Mouse (Mus musculus): ENCODE measurements around the gene Dennd5a. TPM values are rescaled to one million over a fixed set of nuclear protein-coding genes. Genes with fewer than 3 reads are reported as not detected.

Gene Dennd5a
- polyA plus RNA-seq, 1 experiment from 2014 or later = 41.7 TPM

DNA sequence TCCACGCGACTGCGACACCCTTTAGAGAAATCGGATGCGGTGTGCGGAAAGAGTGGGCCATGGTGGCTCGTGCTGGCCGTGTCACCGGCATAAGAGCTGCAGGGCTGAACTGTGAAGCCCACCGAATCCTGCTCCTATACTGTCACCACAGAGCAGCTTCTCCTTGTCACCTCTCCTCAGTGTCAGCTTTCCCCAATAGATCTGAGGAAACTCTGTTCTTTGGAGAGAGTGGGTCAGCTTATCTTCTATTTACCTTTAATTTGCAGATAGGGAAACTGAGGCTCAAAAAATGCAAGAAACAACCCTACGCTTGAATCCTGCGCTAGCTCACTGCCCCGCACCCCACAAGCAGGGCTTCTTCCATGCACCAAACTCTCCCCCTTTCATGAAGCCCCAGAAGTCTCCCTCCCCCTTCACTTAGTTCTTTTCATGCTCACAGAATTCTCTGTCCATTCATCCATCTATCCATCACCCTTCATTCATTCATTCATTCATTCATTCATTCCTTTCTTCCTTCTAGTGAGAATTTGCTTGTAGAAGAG is 414 bp upstream of the Dennd5a start:
- Histone ChIP-seq H3K9ac (peak overlapping the region; percentile 94), H3K4me2 (peak overlapping the region; percentile 77), H3K27ac (peak overlapping the region; percentile 94), H3K9me3 (no peaks in the 10 kb centered on the region), H3K4me1 (peaks cover 31% of the 10 kb centered on the region), H3K27me3 (replicated peaks) (no peaks in the 10 kb centered on the region), H3K4me3 (peak overlapping the region; percentile 82), H3K36me3 (replicated peaks) (no peaks in the 10 kb centered on the region)
- 7% methylated on average over 13 of the region's 13 CpGs for WGBS
- ATAC-seq (replicated peaks) = peak; percentile 90

DNA sequence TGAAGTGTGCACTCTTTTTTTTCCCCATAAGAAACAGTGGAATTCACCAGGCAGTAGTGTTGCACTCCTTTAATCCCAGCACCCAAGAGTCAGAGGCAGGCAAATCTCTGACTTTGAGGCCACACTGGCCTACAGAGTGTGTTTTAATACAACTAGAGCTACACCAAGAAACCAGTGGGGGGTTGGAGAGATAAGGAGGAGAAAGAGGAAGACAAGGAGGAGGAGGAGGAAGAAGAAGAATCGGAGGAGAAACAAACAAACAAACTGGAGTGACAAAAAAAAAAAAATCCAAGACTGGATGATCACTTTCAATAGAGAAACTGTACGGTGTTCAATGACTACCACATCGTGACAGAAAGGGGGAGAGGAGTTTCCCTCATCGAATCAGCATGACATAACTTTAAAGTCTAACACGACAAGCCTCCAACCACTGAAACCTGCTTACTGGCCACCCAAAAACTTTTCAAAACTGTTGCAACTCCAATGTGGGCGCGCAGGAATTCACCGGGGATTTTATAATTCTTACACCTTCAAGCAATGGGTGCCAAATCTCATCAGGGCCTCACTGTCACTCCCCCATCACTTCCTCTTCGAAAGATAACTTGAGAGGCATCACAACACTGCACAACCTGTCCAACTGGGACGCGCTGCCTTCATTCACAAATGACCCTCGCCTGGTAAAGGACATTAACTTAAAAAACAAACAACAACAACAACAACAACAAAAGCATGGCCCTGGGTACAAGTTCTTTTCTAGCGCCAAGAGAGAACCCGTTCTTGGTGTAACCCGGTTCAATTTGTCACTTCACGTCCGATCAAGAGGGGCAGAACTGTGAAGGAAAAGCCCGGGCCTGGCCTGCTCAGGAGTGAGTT is 1.2 kb downstream of the Dennd5a start:
- Histone ChIP-seq H3K4me1 (peaks cover 39% of the 10 kb centered on the region), H3K36me3 (replicated peaks) (no peaks in the 10 kb centered on the region)

DNA sequence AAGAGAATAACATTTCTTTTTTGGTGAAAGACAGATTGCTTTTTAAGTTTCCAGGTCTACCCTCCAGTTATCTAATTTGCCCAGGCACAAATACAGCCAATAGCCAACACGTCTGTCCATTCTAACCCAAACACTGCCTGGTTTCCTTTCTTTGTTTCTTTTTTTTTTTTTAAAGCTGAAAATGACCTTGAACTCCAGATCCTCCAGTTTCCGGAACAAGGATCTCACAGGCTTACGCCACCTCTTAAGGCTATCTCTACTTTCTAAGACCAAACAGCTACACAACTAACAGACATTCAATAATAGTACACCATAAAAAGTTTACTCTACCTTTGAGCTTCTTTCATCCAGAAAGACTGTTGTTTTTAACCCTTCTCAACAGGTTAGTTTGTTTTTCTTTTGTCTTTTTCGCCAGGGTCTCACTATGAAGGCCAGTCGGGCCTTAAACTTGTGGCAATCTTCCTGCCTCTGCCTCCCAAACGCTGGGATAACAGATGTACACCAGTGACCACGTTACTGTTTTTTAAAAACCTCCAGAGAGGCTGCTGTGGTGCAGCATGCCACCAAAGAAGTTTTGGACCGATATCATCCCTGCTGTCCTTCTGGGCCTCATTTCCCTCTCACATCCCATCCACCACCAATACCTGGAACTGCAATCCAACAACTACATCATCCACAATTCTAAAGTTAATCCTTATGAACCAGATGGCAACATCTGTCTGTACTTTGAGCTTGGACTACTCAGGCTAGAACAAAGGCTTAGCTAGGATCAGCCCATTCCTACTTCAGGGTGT is 2.1 kb downstream of the Dennd5a start:
- H3K9me3 ChIP-seq = no peaks in the 10 kb centered on the region
- peak overlapping the region; percentile 77 for H3K4me2 ChIP-seq
- WGBS = 70% methylated on average over 8 of the region's 8 CpGs
- peaks cover 39% of the 10 kb centered on the region for H3K4me1 ChIP-seq
- no peaks in the 10 kb centered on the region for H3K27me3 ChIP-seq (replicated peaks)
- H3K36me3 ChIP-seq (replicated peaks) = no peaks in the 10 kb centered on the region
- no peak for ATAC-seq (replicated peaks)
- H3K9ac ChIP-seq = peak overlapping the region; percentile 94; the same call in 1 of the 2 replicates
- peak overlapping the region; percentile 82 for H3K4me3 ChIP-seq
- no peak overlapping the region for H3K27ac ChIP-seq

More for the DNA sequence above, 1.2 kb downstream of the Dennd5a start:
- Histone ChIP-seq H3K4me2 (peak overlapping the region; percentile 77), H3K27ac (peak overlapping the region; percentile 94), H3K27me3 (replicated peaks) (no peaks in the 10 kb centered on the region), H3K9ac (peak overlapping the region; percentile 94), H3K9me3 (no peaks in the 10 kb centered on the region), H3K4me3 (peak overlapping the region; percentile 82)
- WGBS = 6% methylated on average over 18 of the region's 18 CpGs
- ATAC-seq (replicated peaks) = peak; percentile 4; the same call in 1 of the 2 replicates

DNA sequence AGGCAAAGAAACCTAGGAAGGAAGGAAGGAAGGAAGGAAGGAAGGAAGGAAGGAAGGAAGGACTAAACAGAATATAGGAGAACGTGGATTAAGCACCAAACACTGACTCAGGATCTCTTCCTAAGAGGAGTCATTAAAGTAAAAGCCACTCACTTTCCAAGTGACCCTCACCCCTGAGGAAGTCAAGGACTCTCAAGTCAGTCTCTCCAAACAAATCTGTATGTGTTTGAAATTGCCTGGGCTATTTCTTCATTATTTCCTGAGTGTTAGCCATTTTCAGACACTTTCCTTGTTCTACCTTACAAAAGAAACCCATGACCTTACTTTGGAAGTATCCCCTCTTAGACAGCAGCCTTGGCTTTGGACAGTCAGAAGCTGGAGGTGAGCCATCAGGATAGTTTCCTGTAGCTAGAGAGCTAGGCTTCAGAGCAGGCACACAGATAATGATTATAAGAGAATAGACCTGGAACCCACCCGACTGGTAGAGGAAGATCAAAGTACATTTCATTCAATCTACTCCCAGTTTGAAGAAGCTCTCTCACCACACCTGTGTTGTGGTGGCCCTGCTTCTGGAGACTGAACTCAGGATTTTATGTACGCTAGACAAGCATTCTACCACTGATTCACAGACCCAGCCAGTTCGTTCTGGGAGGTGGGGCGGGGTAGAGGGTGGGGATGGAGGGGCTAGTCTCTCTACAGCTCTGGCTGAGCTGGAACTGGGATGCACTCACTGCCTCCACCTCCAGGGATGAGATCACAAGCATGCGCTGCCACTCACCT is 5.5 kb downstream of the Dennd5a start:
- ATAC-seq (replicated peaks) = no peak
- no peak overlapping the region for H3K4me3 ChIP-seq
- WGBS = 70% methylated on average over 6 of the region's 6 CpGs

DNA sequence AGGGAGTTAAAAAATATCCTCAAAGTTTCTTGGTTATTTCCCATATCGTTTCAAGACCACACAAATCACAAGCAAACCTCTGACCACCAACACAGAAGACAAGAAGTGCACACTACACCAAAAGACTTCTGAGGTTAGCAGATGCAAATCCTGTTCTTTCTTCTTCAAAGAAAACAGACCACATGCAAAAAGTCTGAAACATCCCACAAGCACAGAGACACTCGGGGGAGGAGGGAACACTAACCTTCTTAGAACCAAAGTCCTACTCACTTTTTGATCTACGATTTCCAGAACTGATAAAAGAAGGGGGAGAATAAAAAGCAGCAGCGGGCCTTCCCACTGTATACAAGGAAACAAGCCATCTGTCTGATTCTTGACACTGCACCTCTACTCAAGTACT is 9.0 kb downstream of the Dennd5a start:
- Histone ChIP-seq H3K9me3 (no peaks in the 10 kb centered on the region), H3K27me3 (replicated peaks) (no peaks in the 10 kb centered on the region), H3K27ac (no peak overlapping the region), H3K9ac (no peak overlapping the region), H3K36me3 (replicated peaks) (no peaks in the 10 kb centered on the region), H3K4me2 (no peak overlapping the region), H3K4me3 (no peak overlapping the region), H3K4me1 (peaks cover 11% of the 10 kb centered on the region; the same call in 1 of the 2 replicates)
- 70% methylated on average over 4 of the region's 4 CpGs for WGBS
- no peak for ATAC-seq (replicated peaks)

More for the DNA sequence above, 5.5 kb downstream of the Dennd5a start:
- Histone ChIP-seq H3K27ac (no peak overlapping the region), H3K4me2 (no peak overlapping the region), H3K9me3 (no peaks in the 10 kb centered on the region), H3K36me3 (replicated peaks) (no peaks in the 10 kb centered on the region), H3K27me3 (replicated peaks) (no peaks in the 10 kb centered on the region), H3K9ac (no peak overlapping the region), H3K4me1 (peaks cover 36% of the 10 kb centered on the region)

DNA sequence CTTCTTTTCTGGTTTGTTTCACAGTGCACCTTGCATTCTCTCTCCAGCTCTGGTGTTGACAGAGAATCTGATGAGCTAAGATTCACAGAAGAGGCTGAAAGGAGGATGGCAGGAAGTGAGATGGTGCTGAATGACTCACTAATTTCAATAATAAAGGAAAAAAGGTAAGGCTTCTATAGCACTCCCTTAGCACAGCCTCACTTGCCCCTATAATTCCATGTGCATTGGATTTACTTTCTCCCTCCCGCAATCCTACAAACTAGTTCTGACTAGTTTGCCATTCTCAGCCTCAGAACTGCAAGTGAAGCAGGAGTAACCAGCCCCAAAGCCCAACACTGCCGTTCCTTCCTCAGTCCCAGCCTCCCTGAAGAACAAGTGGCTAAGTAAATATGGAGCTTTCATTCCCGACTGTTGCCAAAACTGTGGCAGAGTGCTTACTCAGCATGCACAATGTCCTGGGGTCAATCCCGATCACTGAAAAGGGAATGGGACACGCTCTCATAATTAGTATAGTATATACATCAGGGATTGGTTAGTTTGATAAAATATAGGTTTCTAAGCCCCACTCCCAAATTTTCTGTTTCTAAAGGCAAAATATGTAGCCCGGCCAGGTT is 15.7 kb downstream of the Dennd5a start:
- ATAC-seq (replicated peaks) = no peak
- Histone ChIP-seq H3K4me3 (no peak overlapping the region), H3K27ac (no peak overlapping the region), H3K9me3 (no peaks in the 10 kb centered on the region), H3K4me2 (no peak overlapping the region), H3K27me3 (replicated peaks) (no peaks in the 10 kb centered on the region), H3K4me1 (0 out of 2 replicates have a peak, but pooled peaks cover 3% of the 10 kb centered on the region), H3K36me3 (replicated peaks) (no peaks in the 10 kb centered on the region), H3K9ac (no peak overlapping the region)
- WGBS = 55% methylated on average over 6 of the region's 6 CpGs

DNA sequence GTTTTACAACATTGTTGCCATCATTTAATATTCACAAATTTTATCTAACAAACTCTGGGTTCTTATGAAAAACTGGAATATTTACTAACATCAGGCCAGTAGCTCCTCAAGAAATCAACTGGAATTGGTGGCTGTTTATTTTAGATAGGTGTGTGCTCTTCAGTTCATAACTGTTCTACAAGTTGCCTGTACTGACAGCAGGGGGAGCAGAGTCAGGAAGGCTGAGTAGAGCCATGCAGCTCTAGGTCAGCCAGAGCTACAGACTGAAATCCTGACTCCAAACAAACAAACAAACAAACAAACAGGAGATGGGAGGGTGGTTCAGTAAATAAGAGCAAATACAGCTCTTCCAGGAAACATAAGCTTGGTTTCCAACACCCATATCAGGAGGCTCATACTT is 30.6 kb downstream of the Dennd5a start:
- Histone ChIP-seq H3K36me3 (replicated peaks) (peaks cover 15% of the 10 kb centered on the region; the same call in 1 of the 2 replicates), H3K27me3 (replicated peaks) (no peaks in the 10 kb centered on the region)
- no peak for ATAC-seq (replicated peaks)

DNA sequence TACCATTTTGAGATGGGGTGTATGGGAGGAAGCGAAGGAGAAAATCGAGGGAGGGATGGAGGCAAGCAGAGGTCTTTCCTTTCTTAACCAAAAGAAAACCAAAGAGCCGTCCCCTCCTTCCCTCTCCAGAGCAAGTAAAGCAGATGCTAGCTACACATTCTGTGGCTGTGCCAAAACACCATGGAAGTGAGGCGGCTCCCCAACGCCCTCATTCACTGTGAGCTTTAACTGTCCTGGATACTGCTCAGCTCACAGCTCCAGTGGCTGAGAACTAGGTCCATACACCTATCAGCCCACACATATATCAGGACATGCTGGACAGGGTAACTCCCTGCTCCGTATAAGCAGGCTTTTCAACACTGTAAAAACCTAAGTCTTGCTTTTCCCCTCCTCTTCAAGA is 31.9 kb downstream of the Dennd5a start:
- Histone ChIP-seq H3K4me3 (no peak overlapping the region), H3K9ac (no peak overlapping the region), H3K27me3 (replicated peaks) (no peaks in the 10 kb centered on the region), H3K27ac (no peak overlapping the region), H3K36me3 (replicated peaks) (peaks cover 6% of the 10 kb centered on the region; the same call in 1 of the 2 replicates), H3K4me1 (no peaks in the 10 kb centered on the region), H3K9me3 (no peaks in the 10 kb centered on the region), H3K4me2 (no peak overlapping the region)
- no peak for ATAC-seq (replicated peaks)
- WGBS = 92% methylated on average over 6 of the region's 6 CpGs

More for the DNA sequence above, 30.6 kb downstream of the Dennd5a start:
- H3K4me3 ChIP-seq = no peak overlapping the region
- no peak overlapping the region for H3K27ac ChIP-seq
- H3K9me3 ChIP-seq = no peaks in the 10 kb centered on the region
- no peak overlapping the region for H3K4me2 ChIP-seq
- no peak overlapping the region for H3K9ac ChIP-seq
- H3K4me1 ChIP-seq = no peaks in the 10 kb centered on the region

DNA sequence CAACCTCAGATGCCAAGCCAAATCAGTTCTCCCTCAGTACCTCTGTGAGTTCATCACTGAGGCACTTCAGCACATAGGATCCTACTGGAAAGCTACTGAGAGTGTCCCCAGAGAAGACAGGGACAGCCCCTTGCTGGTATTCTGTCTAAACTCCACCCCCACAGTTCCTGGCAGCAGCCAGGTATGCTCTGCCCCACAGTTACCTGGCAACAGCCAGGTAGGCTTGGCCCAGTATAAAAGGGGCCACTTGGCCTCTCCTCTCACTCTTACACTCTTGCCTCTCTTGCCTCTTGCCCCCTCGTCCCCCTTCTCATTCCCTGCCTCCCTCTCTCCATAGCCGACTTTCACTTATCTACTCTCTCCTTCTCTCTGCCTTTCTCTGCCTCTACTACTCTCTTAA is 35.3 kb downstream of the Dennd5a start:
- no peak for ATAC-seq (replicated peaks)
- WGBS = 78% methylated on average over 2 of the region's 2 CpGs

DNA sequence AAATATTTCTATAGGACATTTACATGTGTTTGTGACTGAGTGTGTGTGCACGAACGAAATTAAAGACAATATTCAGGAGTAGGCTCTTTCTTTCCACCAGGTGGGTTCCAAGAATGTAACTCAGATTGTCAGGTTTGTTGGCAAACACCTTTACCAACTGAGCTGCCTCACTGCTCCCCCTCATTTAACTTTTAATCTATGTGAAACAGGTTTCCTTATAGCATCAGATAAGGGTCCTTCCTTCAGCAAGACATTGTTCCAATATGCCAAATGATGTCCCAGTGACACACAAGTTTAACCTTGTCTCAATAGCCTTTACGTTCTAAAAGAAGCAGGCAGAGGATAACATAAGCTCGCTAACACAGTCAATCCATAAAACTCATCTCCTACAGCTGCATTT is 37.4 kb downstream of the Dennd5a start:
- Histone ChIP-seq H3K27me3 (replicated peaks) (no peaks in the 10 kb centered on the region), H3K4me1 (no peaks in the 10 kb centered on the region), H3K27ac (no peak overlapping the region), H3K9me3 (no peaks in the 10 kb centered on the region), H3K9ac (no peak overlapping the region), H3K4me2 (no peak overlapping the region), H3K36me3 (replicated peaks) (peaks cover 21% of the 10 kb centered on the region), H3K4me3 (no peak overlapping the region)
- WGBS = 93% methylated on average over 4 of the region's 4 CpGs
- no peak for ATAC-seq (replicated peaks)

More for the DNA sequence above, 35.3 kb downstream of the Dennd5a start:
- H3K36me3 ChIP-seq (replicated peaks) = peaks cover 8% of the 10 kb centered on the region; the same call in 1 of the 2 replicates
- H3K27me3 ChIP-seq (replicated peaks) = no peaks in the 10 kb centered on the region
- no peak overlapping the region for H3K9ac ChIP-seq
- H3K9me3 ChIP-seq = no peaks in the 10 kb centered on the region
- H3K4me3 ChIP-seq = no peak overlapping the region
- H3K4me1 ChIP-seq = no peaks in the 10 kb centered on the region
- no peak overlapping the region for H3K4me2 ChIP-seq
- no peak overlapping the region for H3K27ac ChIP-seq

DNA sequence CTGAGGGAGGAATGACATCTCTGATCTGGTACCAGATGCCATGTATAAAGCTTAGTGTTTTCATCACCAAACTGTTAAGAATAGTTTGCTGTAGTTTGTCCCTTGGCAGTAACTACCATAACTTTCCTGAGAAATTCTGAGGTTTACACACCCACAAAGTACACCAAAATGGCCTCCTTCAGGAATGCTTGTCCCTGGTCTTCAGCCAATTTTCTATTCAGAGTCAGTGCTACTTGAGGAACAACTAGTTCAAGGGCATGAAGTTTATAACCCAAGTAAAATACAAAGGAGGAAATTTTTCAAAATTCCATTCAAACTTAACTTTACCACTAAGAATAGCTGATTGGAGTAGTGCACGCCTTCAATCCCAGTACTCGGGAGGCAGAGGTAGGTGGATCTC is 54.1 kb downstream of the Dennd5a start:
- H3K4me3 ChIP-seq = no peak overlapping the region
- no peak overlapping the region for H3K9ac ChIP-seq
- no peaks in the 10 kb centered on the region for H3K4me1 ChIP-seq
- H3K9me3 ChIP-seq = no peaks in the 10 kb centered on the region
- ATAC-seq (replicated peaks) = no peak
- WGBS = 92% methylated on average over 2 of the region's 2 CpGs
- peaks cover 61% of the 10 kb centered on the region for H3K36me3 ChIP-seq (replicated peaks)
- H3K4me2 ChIP-seq = no peak overlapping the region
- H3K27ac ChIP-seq = no peak overlapping the region
- no peaks in the 10 kb centered on the region for H3K27me3 ChIP-seq (replicated peaks)

Data from midbrain, embryonic 15.5 days (tissue).